Mouse (Mus musculus) liver, embryonic 16.5 days (tissue): ENCODE results near the gene Dcaf1. TPM values are rescaled to one million over a fixed set of nuclear protein-coding genes. Genes with fewer than 3 reads are reported as not detected.

Experiments
- ATAC-seq: fragments of 200-750 bp; cut with Nextera tagmentation; 2 replicates; pipeline ENCODE4 v1.8.0; 2017; ENCODE audit warnings: low read depth, mild to moderate bottlenecking, moderate number of reproducible peaks, moderate library complexity
- H3K27ac ChIP-seq: fragments of 300-500 bp; sonication (generic); 2 replicates; pipeline ENCODE4 v1.5.1; 2014; ENCODE audit warnings: mild to moderate bottlenecking, low read length
- H3K27me3 ChIP-seq: fragments of 300-500 bp; sonication (generic); 2 replicates; pipeline ENCODE4 v1.6.1; 2014; ENCODE audit warnings: low read depth, low read length, mixed read lengths; ENCODE audit not compliant: control insufficient read depth, insufficient read depth
- H3K36me3 ChIP-seq: fragments of 300-500 bp; sonication (generic); 2 replicates; pipeline ENCODE4 v1.6.1; 2014; ENCODE audit warnings: mild to moderate bottlenecking; ENCODE audit not compliant: control insufficient read depth, insufficient read depth
- H3K4me1 ChIP-seq: fragments of 300-500 bp; sonication (generic); 2 replicates; pipeline ENCODE4 v1.6.1; 2014; ENCODE audit warnings: low read depth, low read length, mixed read lengths; ENCODE audit not compliant: control insufficient read depth
- H3K4me2 ChIP-seq: fragments of 300-500 bp; sonication (generic); 2 replicates; pipeline ENCODE4 v1.6.1; 2014; ENCODE audit warnings: low read depth, low read length, mixed read lengths
- H3K4me3 ChIP-seq: fragments of 300-500 bp; sonication (generic); 2 replicates; pipeline ENCODE4 v1.5.1; 2014; ENCODE audit warnings: low read depth, mild to moderate bottlenecking, low read length
- H3K9ac ChIP-seq: fragments of 300-500 bp; sonication (generic); 2 replicates; pipeline ENCODE4 v1.6.1; 2014; ENCODE audit warnings: low read depth, low read length
- H3K9me3 ChIP-seq: fragments of 300-500 bp; sonication (generic); replicated peaks from 2 replicates; pipeline ENCODE4 v1.6.1; 2016; ENCODE audit warnings: low read length; ENCODE audit not compliant: control insufficient read depth
- WGBS: fragments of 180-500 bp; shearing (Covaris S2); extraction: QIAGEN DNeasy Blood & Tissue Kit; methylation state at CpG from one replicate; pipeline ENCODE4 v1.1.7; 2014; ENCODE audit not compliant: insufficient replicate concordance; 5-methylcytosine and 5-hydroxymethylcytosine counted together
- polyA plus RNA-seq: library from polyadenylated mRNA; unstranded; fragments of >200 nt; fragmentation: Nextera tagmentation; extraction: Ambion mirVana; gene quantifications from 2 replicates; pipeline ENCODE4 v1.2.1, GENCODE M21; 2015

Dcaf1 gene
- polyA plus RNA-seq, 1 experiment from 2014 or later = 12.4 TPM

DNA sequence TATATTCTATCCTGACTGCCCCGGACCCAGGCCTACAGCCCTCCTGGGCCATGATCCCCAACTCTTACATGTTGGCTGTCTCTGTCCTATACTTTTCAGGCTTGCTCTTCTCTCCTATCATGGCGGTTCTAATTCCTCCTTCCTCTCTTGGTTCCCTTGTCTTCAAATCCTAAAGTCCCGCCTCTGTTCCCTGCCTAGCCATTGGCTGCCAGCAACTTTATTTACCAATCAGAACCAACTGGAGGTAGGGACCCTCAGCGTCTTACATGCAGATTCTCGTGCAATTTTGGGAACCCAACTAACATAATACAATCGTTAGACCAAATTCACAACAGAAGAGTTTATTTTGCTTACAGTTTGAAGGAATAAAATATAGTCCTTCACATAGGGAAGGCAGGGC lies 21.1 kb downstream of the Dcaf1 start:
- Histone ChIP-seq H3K9me3 (no peaks in the 10 kb centered on the region), H3K27me3 (no peaks in the 10 kb centered on the region), H3K4me2 (no peak overlapping the region), H3K9ac (no peak overlapping the region), H3K27ac (no peak overlapping the region), H3K4me1 (no peaks in the 10 kb centered on the region), H3K36me3 (peaks cover 47% of the 10 kb centered on the region), H3K4me3 (no peak overlapping the region)
- no peak for ATAC-seq
- 76% methylated on average over 6 of the region's 6 CpGs for WGBS

DNA sequence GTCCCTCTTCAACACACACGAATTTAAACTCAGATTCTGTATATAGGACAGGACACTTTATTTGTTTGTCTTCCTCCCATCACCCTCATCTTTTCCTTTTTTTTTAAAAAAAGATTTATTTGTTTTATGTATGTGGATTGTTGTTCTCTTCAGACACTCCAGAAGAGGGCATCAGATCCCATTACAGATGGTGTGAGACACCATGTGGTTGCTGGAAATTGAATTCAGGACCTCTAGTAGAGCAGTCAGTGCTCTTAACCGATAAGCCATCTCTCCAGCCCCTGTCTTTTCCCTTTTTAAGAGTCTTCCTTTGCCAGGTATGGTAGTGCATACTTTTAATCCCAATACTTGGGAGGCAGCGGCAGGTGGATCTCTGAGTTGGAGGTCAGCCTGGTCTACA lies 35.0 kb downstream of the Dcaf1 start:
- 76% methylated on average over 3 of the region's 3 CpGs for WGBS

DNA sequence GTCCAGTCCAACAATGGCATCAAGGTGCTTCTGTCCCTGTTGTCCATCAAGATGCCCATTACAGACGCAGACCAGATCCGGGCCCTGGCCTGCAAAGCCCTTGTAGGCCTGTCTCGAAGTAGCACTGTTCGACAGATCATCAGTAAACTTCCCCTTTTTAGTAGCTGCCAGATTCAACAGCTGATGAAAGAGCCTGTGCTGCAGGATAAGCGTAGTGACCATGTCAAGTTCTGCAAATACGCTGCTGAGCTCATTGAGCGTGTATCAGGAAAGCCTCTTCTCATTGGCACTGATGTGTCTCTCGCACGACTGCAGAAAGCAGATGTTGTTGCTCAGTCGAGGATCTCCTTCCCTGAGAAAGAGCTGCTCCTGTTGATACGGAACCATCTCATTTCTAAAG lies 36.4 kb downstream of the Dcaf1 start:
- H3K27me3 ChIP-seq = no peaks in the 10 kb centered on the region
- no peak overlapping the region for H3K4me2 ChIP-seq
- H3K36me3 ChIP-seq = peaks cover 35% of the 10 kb centered on the region
- 48% methylated on average over 11 of the region's 11 CpGs for WGBS
- no peak for ATAC-seq
- H3K27ac ChIP-seq = no peak overlapping the region
- H3K4me3 ChIP-seq = no peak overlapping the region
- H3K9me3 ChIP-seq = no peaks in the 10 kb centered on the region
- H3K9ac ChIP-seq = no peak overlapping the region
- no peaks in the 10 kb centered on the region for H3K4me1 ChIP-seq

More for the DNA sequence above, 35.0 kb downstream of the Dcaf1 start:
- no peaks in the 10 kb centered on the region for H3K9me3 ChIP-seq
- H3K27ac ChIP-seq = no peak overlapping the region
- H3K4me2 ChIP-seq = no peak overlapping the region
- H3K4me3 ChIP-seq = no peak overlapping the region
- H3K36me3 ChIP-seq = peaks cover 35% of the 10 kb centered on the region
- no peaks in the 10 kb centered on the region for H3K27me3 ChIP-seq
- no peak for ATAC-seq
- H3K9ac ChIP-seq = no peak overlapping the region
- H3K4me1 ChIP-seq = no peaks in the 10 kb centered on the region

GRCm38 (mm10) chr9:106874216-106874615 lies 52.5 kb downstream of the Dcaf1 start:
- Histone ChIP-seq H3K9me3 (no peaks in the 10 kb centered on the region), H3K4me1 (no peaks in the 10 kb centered on the region), H3K4me3 (no peak overlapping the region), H3K27ac (no peak overlapping the region), H3K4me2 (no peak overlapping the region), H3K27me3 (no peaks in the 10 kb centered on the region), H3K36me3 (peaks cover 27% of the 10 kb centered on the region), H3K9ac (no peak overlapping the region)
- no peak for ATAC-seq
- 77% methylated on average over 5 of the region's 5 CpGs for WGBS

DNA sequence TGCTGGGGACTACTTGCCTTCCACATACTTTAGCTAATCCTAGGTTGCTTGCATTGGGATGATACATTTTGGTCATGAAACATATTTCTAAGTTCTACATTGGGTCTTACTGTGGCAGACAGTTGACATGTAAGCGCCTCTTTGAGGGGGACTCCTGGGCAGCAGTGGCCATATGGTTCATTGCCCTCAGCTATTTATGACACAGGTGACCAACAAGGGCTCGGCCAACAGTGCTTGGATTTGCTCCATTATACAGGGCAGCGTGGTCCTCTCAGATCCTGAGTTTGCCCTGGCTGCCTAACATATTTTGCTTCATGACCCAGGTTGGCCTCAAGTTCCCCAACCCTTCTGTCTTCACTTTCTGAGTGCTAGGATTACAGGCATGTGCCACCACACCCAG lies 55.0 kb downstream of the Dcaf1 start:
- no peak overlapping the region for H3K27ac ChIP-seq
- no peak for ATAC-seq
- no peaks in the 10 kb centered on the region for H3K4me1 ChIP-seq
- H3K9ac ChIP-seq = no peak overlapping the region
- H3K27me3 ChIP-seq = no peaks in the 10 kb centered on the region
- peaks cover 27% of the 10 kb centered on the region for H3K36me3 ChIP-seq
- no peak overlapping the region for H3K4me2 ChIP-seq
- H3K9me3 ChIP-seq = no peaks in the 10 kb centered on the region
- WGBS = 83% methylated on average over 3 of the region's 3 CpGs
- no peak overlapping the region for H3K4me3 ChIP-seq

- H3K27ac ChIP-seq = no peak overlapping the region
- ATAC-seq = no peak
- H3K4me2 ChIP-seq = no peak overlapping the region
- H3K4me1 ChIP-seq = peaks cover 13% of the 10 kb centered on the region
- no peaks in the 10 kb centered on the region for H3K9me3 ChIP-seq
- peaks cover 26% of the 10 kb centered on the region for H3K36me3 ChIP-seq
- 67% methylated on average over 4 of the region's 4 CpGs for WGBS
- no peak overlapping the region for H3K4me3 ChIP-seq
- no peak overlapping the region for H3K9ac ChIP-seq
- H3K27me3 ChIP-seq = no peaks in the 10 kb centered on the region
These were observed 57.8 kb downstream of the Dcaf1 start for GRCm38 (mm10) chr9:106879471-106879870.

- peaks cover 28% of the 10 kb centered on the region for H3K4me1 ChIP-seq
- H3K9ac ChIP-seq = no peak overlapping the region
- WGBS = 70% methylated on average over 4 of the region's 4 CpGs
These were observed 59.5 kb downstream of the Dcaf1 start for GRCm38 (mm10) chr9:106881071-106881755.

DNA sequence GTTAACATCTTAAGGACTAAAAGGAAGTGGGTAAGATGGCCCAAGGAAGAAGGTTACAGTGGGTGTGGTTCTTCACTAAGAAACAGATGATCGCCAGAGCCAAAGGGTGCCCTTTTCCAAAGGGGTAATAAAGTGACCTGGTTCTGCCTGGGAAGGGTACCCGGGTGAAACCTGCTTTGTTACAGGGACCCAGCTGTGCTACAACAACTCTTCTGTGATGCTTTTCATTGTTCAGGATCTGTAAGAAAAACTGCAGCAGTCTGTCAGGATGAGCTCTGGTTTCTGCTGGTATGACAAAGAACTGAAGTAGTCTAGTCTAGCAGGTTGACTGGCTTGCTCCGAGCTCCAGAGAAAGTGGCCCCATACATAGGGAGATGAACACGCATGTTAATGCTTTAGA lies 60.5 kb downstream of the Dcaf1 start:
- Histone ChIP-seq H3K4me1 (peaks cover 28% of the 10 kb centered on the region), H3K9ac (no peak overlapping the region), H3K36me3 (peaks cover 14% of the 10 kb centered on the region), H3K27me3 (no peaks in the 10 kb centered on the region), H3K4me3 (no peak overlapping the region), H3K9me3 (no peaks in the 10 kb centered on the region), H3K27ac (no peak overlapping the region), H3K4me2 (no peak overlapping the region)
- WGBS = 57% methylated on average over 4 of the region's 4 CpGs
- ATAC-seq = no peak

More at GRCm38 (mm10) chr9:106881071-106881755, 59.5 kb downstream of the Dcaf1 start:
- no peak for ATAC-seq
- no peaks in the 10 kb centered on the region for H3K9me3 ChIP-seq
- no peak overlapping the region for H3K4me2 ChIP-seq
- no peaks in the 10 kb centered on the region for H3K27me3 ChIP-seq
- peaks cover 20% of the 10 kb centered on the region for H3K36me3 ChIP-seq
- H3K27ac ChIP-seq = no peak overlapping the region
- no peak overlapping the region for H3K4me3 ChIP-seq

DNA sequence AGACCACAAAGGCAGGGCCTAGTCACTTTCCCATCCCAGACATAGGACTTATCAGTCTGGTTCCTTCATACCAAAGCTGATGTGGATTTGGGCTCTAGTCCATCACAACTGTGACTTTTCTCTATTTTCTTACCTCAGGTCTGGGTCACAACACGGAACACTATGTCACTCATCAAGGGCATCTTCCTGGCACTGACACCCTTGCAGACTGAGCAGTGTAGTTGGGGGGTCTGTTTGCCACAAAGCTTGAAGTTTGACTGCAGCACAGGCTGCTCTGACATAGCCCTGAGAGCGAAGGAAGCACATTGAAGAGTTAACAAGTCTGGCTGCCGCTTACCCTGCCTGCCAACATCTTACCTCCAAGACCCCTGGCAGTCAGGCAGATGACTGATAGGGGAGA lies 61.4 kb downstream of the Dcaf1 start:
- 75% methylated on average over 3 of the region's 3 CpGs for WGBS
- no peaks in the 10 kb centered on the region for H3K27me3 ChIP-seq
- peaks cover 36% of the 10 kb centered on the region for H3K4me1 ChIP-seq
- no peak for ATAC-seq
- H3K4me3 ChIP-seq = no peak overlapping the region
- no peaks in the 10 kb centered on the region for H3K9me3 ChIP-seq
- H3K4me2 ChIP-seq = peak overlapping the region; percentile 11; the same call in 1 of the 2 replicates
- H3K9ac ChIP-seq = no peak overlapping the region
- H3K27ac ChIP-seq = peak overlapping the region; percentile 7; the same call in 1 of the 2 replicates
- H3K36me3 ChIP-seq = peaks cover 16% of the 10 kb centered on the region
